Mouse (Mus musculus) hindbrain, embryonic 13.5 days (tissue): Measurements from ENCODE around the gene Cacna2d2. TPM values are rescaled to one million over a fixed set of nuclear protein-coding genes. Genes with fewer than 3 reads are reported as not detected.
A peak's percentile ranks its signal among the peaks of the same experiment; 100 is the strongest.

Experiments used
- ATAC-seq: fragments of 200-750 bp; cut with Nextera tagmentation; 2 replicates; pipeline ENCODE4 v1.8.0; 2017; ENCODE audit warnings: moderate TSS enrichment; ENCODE audit not compliant: low FRiP score
- H3K27ac ChIP-seq: fragments of 300-500 bp; sonication (generic); 2 replicates; pipeline ENCODE4 v1.5.1; 2015; ENCODE audit warnings: inconsistent platforms, mild to moderate bottlenecking, moderate library complexity
- H3K27me3 ChIP-seq: fragments of 300-500 bp; sonication (generic); 2 replicates; pipeline ENCODE4 v1.6.1; 2015; ENCODE audit warnings: mild to moderate bottlenecking, inconsistent platforms
- H3K36me3 ChIP-seq: fragments of 300-500 bp; sonication (generic); 2 replicates; pipeline ENCODE4 v1.6.1; 2015; ENCODE audit warnings: mild to moderate bottlenecking, inconsistent platforms
- H3K4me1 ChIP-seq: fragments of 300-500 bp; sonication (generic); replicated peaks from 2 replicates; pipeline ENCODE4 v1.6.1; 2015; ENCODE audit warnings: inconsistent platforms
- H3K4me2 ChIP-seq: fragments of 300-500 bp; sonication (generic); 2 replicates; pipeline ENCODE4 v1.6.1; 2015; ENCODE audit warnings: inconsistent platforms, mild to moderate bottlenecking, moderate library complexity
- H3K4me3 ChIP-seq: fragments of 300-500 bp; sonication (generic); 2 replicates; pipeline ENCODE4 v1.5.1; 2015; ENCODE audit warnings: mild to moderate bottlenecking, inconsistent platforms
- H3K9ac ChIP-seq: fragments of 300-500 bp; sonication (generic); 2 replicates; pipeline ENCODE4 v1.6.1; 2015; ENCODE audit warnings: mild to moderate bottlenecking, inconsistent platforms
- H3K9me3 ChIP-seq: fragments of 300-500 bp; sonication (generic); 2 replicates; pipeline ENCODE4 v1.6.1; 2016; ENCODE audit warnings: inconsistent platforms
- WGBS: fragments of 180-500 bp; shearing (Covaris S2); methylation state at CpG from one replicate; pipeline ENCODE4 v1.1.7; 2015; 5-methylcytosine and 5-hydroxymethylcytosine counted together
- polyA plus RNA-seq: library from polyadenylated mRNA; unstranded; fragments of >200 nt; fragmentation: Nextera tagmentation; extraction: Ambion mirVana; gene quantifications from 2 replicates; pipeline ENCODE4 v1.2.1, GENCODE M21; 2015

Gene Cacna2d2
- polyA plus RNA-seq, 1 experiment from 2014 or later, result 8.3 TPM

DNA sequence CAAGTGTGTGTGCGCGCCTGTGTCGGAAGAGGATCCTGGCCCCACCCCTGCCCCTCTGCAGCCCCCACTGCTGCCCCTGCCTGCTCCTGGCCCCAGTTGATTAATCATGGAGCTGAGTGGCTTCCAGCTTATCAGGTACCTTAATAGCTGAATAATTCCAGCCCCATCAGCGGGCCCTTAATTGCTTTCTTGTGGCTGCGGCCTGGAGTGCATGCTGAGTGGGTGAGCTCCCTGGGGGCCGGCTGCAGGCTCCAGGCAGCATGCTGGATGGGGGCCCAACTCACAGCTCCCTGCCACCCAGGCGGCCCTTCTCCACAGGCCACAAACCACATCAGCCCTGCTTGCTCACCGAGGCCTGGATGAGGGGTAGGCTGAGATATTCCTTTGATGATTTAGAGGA is 112.0 kb downstream of the Cacna2d2 start:
- H3K27me3 ChIP-seq, result no peaks in the 10 kb centered on the region
- peak overlapping the region; percentile 20; the same call in 1 of the 2 replicates for H3K9ac ChIP-seq
- ATAC-seq, result no peak
- no peak overlapping the region for H3K4me2 ChIP-seq
- no peaks in the 10 kb centered on the region; the same call in none of the 2 replicates for H3K36me3 ChIP-seq
- peaks cover 81% of the 10 kb centered on the region for H3K4me1 ChIP-seq
- H3K4me3 ChIP-seq, result no peak overlapping the region
- H3K27ac ChIP-seq, result peak overlapping the region; percentile 89
- no peaks in the 10 kb centered on the region for H3K9me3 ChIP-seq
- WGBS, result 44% methylated on average over 8 of the region's 8 CpGs

- H3K27ac ChIP-seq, result peak overlapping the region; percentile 89
- WGBS, result 31% methylated on average over 16 of the region's 16 CpGs
- no peak for ATAC-seq
- no peak overlapping the region for H3K9ac ChIP-seq
- H3K4me1 ChIP-seq, result peaks cover 72% of the 10 kb centered on the region
- H3K4me3 ChIP-seq, result no peak overlapping the region
- H3K27me3 ChIP-seq, result no peaks in the 10 kb centered on the region
- no peaks in the 10 kb centered on the region for H3K9me3 ChIP-seq
- H3K4me2 ChIP-seq, result no peak overlapping the region
- peaks cover 5% of the 10 kb centered on the region for H3K36me3 ChIP-seq
Observed at GRCm38 (mm10) chr9:107512326-107512725, 112.9 kb downstream of the Cacna2d2 start.

- H3K4me2 ChIP-seq, result no peak overlapping the region
- H3K27me3 ChIP-seq, result 0 out of 2 replicates have a peak, but pooled peaks cover 3% of the 10 kb centered on the region
- 0 out of 2 replicates have a peak, but pooled peaks have one; percentile 34 for ATAC-seq
- no peak overlapping the region for H3K4me3 ChIP-seq
- no peaks in the 10 kb centered on the region for H3K9me3 ChIP-seq
- H3K27ac ChIP-seq, result peak overlapping the region; percentile 89
- 16% methylated on average over 14 of the region's 14 CpGs for WGBS
- peaks cover 18% of the 10 kb centered on the region for H3K36me3 ChIP-seq
- peaks cover 51% of the 10 kb centered on the region for H3K4me1 ChIP-seq
- peak overlapping the region; percentile 51 for H3K9ac ChIP-seq
Observed at GRCm38 (mm10) chr9:107514303-107514955, 115.0 kb downstream of the Cacna2d2 start.

DNA sequence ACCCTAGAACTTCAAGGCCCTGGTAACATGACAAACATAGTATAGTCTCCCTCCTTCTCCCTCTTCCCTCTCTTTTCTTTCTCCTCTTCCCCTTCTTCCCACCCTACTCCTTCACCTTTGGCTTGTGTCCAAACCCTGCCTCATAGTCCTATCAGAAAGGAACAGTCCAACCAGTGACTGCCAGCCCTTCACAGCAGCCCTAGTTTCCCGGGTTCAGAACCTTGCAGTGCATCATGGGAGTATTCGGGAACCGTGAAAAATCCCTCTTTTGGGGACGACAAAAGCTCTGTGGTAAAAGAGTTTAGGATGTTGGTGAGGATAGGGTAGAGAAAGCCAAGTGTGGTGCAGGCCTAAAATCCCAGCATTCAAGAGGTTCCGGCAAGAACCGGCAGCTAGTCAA is 120.9 kb downstream of the Cacna2d2 start:
- H3K9ac ChIP-seq, result no peak overlapping the region
- no peaks in the 10 kb centered on the region for H3K9me3 ChIP-seq
- peaks cover 28% of the 10 kb centered on the region for H3K4me1 ChIP-seq
- H3K4me3 ChIP-seq, result no peak overlapping the region
- peak overlapping the region; percentile 9; the same call in 1 of the 2 replicates for H3K27ac ChIP-seq
- 36% methylated on average over 6 of the region's 6 CpGs for WGBS
- H3K4me2 ChIP-seq, result no peak overlapping the region
- peaks cover 22% of the 10 kb centered on the region for H3K27me3 ChIP-seq
- H3K36me3 ChIP-seq, result peaks cover 35% of the 10 kb centered on the region
- no peak for ATAC-seq

- H3K27me3 ChIP-seq, result peaks cover 31% of the 10 kb centered on the region
- H3K4me1 ChIP-seq, result peaks cover 29% of the 10 kb centered on the region
- no peak for ATAC-seq
- 0 out of 2 replicates have a peak overlapping the region, but pooled peaks have one; percentile 53 for H3K9ac ChIP-seq
- no peak overlapping the region for H3K4me3 ChIP-seq
- H3K27ac ChIP-seq, result 0 out of 2 replicates have a peak overlapping the region, but pooled peaks have one; percentile 9
- WGBS, result 62% methylated on average over 5 of the region's 5 CpGs
- H3K9me3 ChIP-seq, result no peaks in the 10 kb centered on the region
- H3K36me3 ChIP-seq, result peaks cover 43% of the 10 kb centered on the region
- no peak overlapping the region for H3K4me2 ChIP-seq
Observed at GRCm38 (mm10) chr9:107521190-107521589, 121.8 kb downstream of the Cacna2d2 start.

DNA sequence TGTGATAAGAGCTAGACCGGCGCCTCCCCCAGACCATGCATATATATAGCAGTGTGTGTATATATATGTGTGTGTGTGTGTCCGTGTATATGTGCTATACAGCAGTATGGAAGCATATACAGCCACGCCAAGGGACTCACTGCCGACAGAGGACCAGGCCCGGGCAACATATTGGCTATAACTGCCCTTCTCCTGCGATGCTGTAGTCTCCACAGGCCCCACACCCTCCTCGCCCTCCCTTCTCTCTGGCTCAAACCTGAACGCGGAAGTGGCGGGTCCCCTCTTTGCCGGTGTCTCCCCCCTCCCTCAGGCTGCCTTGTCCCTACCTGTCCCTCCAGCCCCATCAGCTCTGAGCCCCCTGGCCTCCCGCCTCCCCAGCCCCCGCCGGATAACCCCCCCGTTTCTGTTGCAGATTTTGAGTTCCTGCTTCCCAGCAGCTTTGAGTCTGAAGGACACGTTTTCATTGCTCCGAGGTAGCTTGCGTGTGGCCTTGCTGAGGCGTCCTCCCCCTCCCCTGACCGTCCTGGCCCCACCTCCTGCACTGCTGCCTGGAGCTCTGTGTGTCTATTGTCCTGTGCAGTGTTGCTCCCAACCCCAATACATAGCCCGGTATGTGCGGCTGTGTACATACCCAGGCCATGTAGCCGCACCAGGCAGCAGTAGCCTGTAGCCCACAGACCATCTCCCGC is 122.4 kb downstream of the Cacna2d2 start:
- Histone ChIP-seq H3K9me3 (no peaks in the 10 kb centered on the region), H3K27me3 (peaks cover 37% of the 10 kb centered on the region), H3K9ac (peak overlapping the region; percentile 53; the same call in 1 of the 2 replicates), H3K27ac (peak overlapping the region; percentile 52), H3K4me2 (peak overlapping the region; percentile 19; the same call in 1 of the 2 replicates), H3K36me3 (peaks cover 40% of the 10 kb centered on the region), H3K4me3 (no peak overlapping the region), H3K4me1 (peaks cover 36% of the 10 kb centered on the region)
- ATAC-seq, result no peak
- WGBS, result 24% methylated on average over 25 of the region's 25 CpGs

DNA sequence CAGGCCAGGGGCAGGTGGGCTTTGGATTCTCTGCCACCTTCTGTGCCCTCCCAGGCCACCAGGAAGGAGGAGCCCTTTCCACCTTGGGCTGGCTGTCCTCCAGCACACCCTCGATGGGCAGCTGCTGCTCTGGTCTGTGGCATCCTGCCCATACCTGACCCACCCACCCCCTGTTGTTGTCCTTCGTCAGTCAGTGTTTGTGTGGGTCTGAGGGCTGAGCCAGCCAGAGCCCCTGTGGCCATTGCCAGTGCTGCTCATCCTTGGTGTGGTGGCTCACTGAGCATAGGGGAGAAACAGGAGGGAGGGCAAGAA is 122.9 kb downstream of the Cacna2d2 start:
- peak overlapping the region; percentile 52 for H3K27ac ChIP-seq
- 27% methylated on average over 2 of the region's 2 CpGs for WGBS
- peaks cover 41% of the 10 kb centered on the region for H3K4me1 ChIP-seq
- H3K36me3 ChIP-seq, result peaks cover 38% of the 10 kb centered on the region
- peak overlapping the region; percentile 19; the same call in 1 of the 2 replicates for H3K4me2 ChIP-seq
- no peaks in the 10 kb centered on the region for H3K9me3 ChIP-seq
- no peak for ATAC-seq
- H3K27me3 ChIP-seq, result peaks cover 42% of the 10 kb centered on the region
- H3K4me3 ChIP-seq, result no peak overlapping the region
- H3K9ac ChIP-seq, result peak overlapping the region; percentile 53; the same call in 1 of the 2 replicates

DNA sequence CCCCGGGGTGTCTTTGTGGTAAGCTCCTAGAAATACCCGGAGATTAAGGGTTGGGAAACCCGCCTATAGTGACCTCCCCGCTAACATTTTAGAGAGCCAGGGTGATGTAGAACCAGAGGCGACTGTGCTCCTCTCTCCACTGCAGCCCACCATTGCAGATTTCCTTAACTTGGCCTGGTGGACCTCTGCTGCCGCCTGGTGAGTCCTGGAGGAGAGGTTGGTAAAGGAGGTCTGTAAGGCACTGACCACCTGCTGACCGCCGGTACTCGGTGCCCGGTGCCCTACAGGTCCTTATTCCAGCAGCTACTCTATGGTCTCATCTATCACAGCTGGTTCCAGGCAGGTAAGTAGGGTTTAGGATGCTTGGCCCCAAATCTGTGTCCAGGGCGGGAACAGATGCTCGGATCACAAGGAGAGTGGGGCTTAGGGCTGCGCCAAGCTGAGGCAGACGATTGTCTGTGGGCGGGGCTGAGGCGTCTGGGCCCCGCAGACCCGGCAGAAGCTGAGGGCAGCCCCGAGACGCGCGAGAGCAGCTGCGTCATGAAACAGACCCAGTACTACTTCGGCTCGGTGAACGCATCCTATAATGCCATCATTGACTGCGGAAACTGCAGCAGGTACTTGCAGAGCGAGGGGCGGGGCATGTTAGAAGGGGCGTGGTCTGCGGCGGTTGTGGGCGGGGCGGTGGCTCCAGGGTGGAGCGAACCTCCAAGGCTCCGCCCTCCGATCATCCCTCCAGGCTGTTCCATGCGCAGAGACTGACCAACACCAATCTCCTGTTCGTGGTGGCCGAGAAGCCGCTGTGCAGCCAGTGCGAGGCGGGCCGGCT is 127.0 kb downstream of the Cacna2d2 start:
- peaks cover 28% of the 10 kb centered on the region for H3K36me3 ChIP-seq
- peak overlapping the region; percentile 55 for H3K9ac ChIP-seq
- H3K27ac ChIP-seq, result no peak overlapping the region
- H3K27me3 ChIP-seq, result peaks cover 58% of the 10 kb centered on the region
- H3K4me3 ChIP-seq, result peak overlapping the region; percentile 26
- peak overlapping the region; percentile 46 for H3K4me2 ChIP-seq
- no peak; the same call in 1 of the 2 replicates for ATAC-seq
- 7% methylated on average over 42 of the region's 44 CpGs for WGBS
- H3K4me1 ChIP-seq, result peaks cover 27% of the 10 kb centered on the region
- H3K9me3 ChIP-seq, result no peaks in the 10 kb centered on the region

DNA sequence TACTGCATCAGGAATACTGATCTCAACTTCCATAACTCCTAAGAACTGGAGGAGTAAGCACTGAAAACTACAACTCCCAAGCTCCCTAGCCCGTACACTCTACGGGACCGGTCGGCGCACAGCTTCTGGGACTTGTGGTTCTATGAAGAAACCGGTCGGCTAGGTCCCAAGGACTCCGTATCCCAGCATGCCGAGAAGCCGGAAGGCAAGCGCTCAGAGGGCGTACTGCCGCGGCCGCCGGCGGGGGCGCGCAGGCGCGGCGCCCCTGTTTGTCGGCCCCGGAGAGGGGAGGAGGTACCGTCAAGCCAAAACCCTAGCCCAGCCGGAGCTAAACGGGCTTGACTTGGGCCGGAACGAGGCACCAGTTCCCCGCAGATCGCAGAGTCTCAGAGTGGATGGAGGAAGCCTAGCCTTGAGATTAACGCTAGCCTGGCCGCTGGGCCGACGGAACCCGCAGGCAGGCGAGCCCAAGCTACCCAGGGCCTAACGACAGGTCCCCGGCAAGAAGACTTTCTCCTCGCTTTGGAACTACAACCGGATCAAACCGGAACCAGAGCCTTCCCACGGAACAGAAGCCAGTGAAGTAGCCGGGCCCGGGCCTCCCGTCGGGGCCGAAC is 134.5 kb downstream of the Cacna2d2 start, which contains the start of gene Tmem115:
Tmem115 (plus strand) TSS at position 155 of the 617 bp plus-strand sequence.
- Histone ChIP-seq H3K36me3 (peaks cover 17% of the 10 kb centered on the region), H3K4me1 (peaks cover 40% of the 10 kb centered on the region), H3K4me3 (peak within 1 kb of the TSS; percentile 93), H3K27ac (peak within 1 kb of the TSS; percentile 78), H3K4me2 (peak within 1 kb of the TSS; percentile 100), H3K9me3 (no peaks in the 10 kb centered on the region), H3K27me3 (0 out of 2 replicates have a peak, but pooled peaks cover 5% of the 10 kb centered on the region), H3K9ac (peak within 1 kb of the TSS; percentile 93)
- WGBS, result under 1% methylated on average over 48 of the region's 48 CpGs
- ATAC-seq, result peak; percentile 98

- no peaks in the 10 kb centered on the region for H3K9me3 ChIP-seq
- peak overlapping the region; percentile 93 for H3K4me3 ChIP-seq
- peak overlapping the region; percentile 78 for H3K27ac ChIP-seq
- 0 out of 2 replicates have a peak, but pooled peaks cover 5% of the 10 kb centered on the region for H3K27me3 ChIP-seq
- WGBS, result under 1% methylated on average over 40 of the region's 40 CpGs
- H3K36me3 ChIP-seq, result peaks cover 24% of the 10 kb centered on the region
- peaks cover 40% of the 10 kb centered on the region for H3K4me1 ChIP-seq
- H3K4me2 ChIP-seq, result peak overlapping the region; percentile 100
- peak; percentile 38; the same call in 1 of the 2 replicates for ATAC-seq
- H3K9ac ChIP-seq, result peak overlapping the region; percentile 93
Observed at GRCm38 (mm10) chr9:107534408-107535202, 135.2 kb downstream of the Cacna2d2 start.

DNA sequence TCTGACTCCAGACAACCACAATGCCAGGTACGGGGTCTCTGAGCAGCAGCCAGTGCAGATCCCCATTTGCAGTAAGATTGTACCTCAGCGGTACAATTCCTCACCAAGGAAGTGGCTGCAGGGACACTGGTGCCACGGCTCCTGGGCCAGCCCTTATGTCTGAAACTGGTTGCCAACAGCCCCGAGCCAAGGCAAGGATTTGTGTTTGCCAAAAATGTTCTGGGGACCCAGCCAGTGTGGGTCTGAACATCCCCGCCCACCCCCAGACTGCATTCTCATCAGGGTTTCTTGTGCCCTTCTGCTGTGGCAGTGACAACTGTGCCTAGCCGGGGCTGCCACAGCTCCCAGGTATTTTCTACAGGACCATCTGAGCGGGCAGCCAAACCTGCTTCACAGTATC is 138.8 kb downstream of the Cacna2d2 start:
- Histone ChIP-seq H3K9ac (no peak overlapping the region), H3K4me3 (no peak overlapping the region), H3K36me3 (peaks cover 32% of the 10 kb centered on the region), H3K4me1 (peaks cover 67% of the 10 kb centered on the region), H3K27me3 (no peaks in the 10 kb centered on the region), H3K9me3 (no peaks in the 10 kb centered on the region), H3K27ac (no peak overlapping the region), H3K4me2 (no peak overlapping the region; the same call in 1 of the 2 replicates)
- ATAC-seq, result no peak
- WGBS, result 95% methylated on average over 7 of the region's 7 CpGs
